Mouse (Mus musculus): ENCODE measurements around the gene Med12l. TPM values are rescaled to one million over a fixed set of nuclear protein-coding genes. Genes with fewer than 3 reads are reported as not detected.

Med12l gene
- polyA plus RNA-seq, 1 experiment from 2014 or later, result 1.6 TPM

GRCm38 (mm10) chr3:59219326-59219725 lies 213.7 kb downstream of the Med12l start:
- Histone ChIP-seq H3K4me3 (ENCODE audit: low read depth, low read length) (no peak overlapping the region), H3K4me1 (ENCODE audit: control insufficient read depth, insufficient read depth, low read length) (no peaks in the 10 kb centered on the region), H3K9me3 (ENCODE audit: control insufficient read depth, low read length) (no peaks in the 10 kb centered on the region), H3K27me3 (ENCODE audit: control insufficient read depth, insufficient read depth, low read length) (no peaks in the 10 kb centered on the region), H3K36me3 (ENCODE audit: control insufficient read depth, insufficient read depth, low read length) (no peaks in the 10 kb centered on the region), H3K4me2 (ENCODE audit: low read depth, severe bottlenecking) (no peak overlapping the region), H3K9ac (ENCODE audit: low read length) (no peak overlapping the region), H3K27ac (replicated peaks; ENCODE audit: low read depth, low read length) (no peak overlapping the region)
- no peak for ATAC-seq (ENCODE audit: insufficient number of reproducible peaks, low FRiP score, low TSS enrichment, low read depth)
- DNase-seq (ENCODE audit: low spot score), result no peak
- 82% methylated on average over 2 of the region's 2 CpGs for WGBS

GRCm38 (mm10) chr3:59222303-59222702 lies 216.7 kb downstream of the Med12l start:
- Histone ChIP-seq H3K4me3 (ENCODE audit: low read depth, low read length) (no peak overlapping the region), H3K27me3 (ENCODE audit: control insufficient read depth, insufficient read depth, low read length) (no peaks in the 10 kb centered on the region), H3K27ac (replicated peaks; ENCODE audit: low read depth, low read length) (no peak overlapping the region), H3K4me2 (ENCODE audit: low read depth, severe bottlenecking) (no peak overlapping the region), H3K9ac (ENCODE audit: low read length) (no peak overlapping the region), H3K9me3 (ENCODE audit: control insufficient read depth, low read length) (no peaks in the 10 kb centered on the region), H3K4me1 (ENCODE audit: control insufficient read depth, insufficient read depth, low read length) (no peaks in the 10 kb centered on the region), H3K36me3 (ENCODE audit: control insufficient read depth, insufficient read depth, low read length) (no peaks in the 10 kb centered on the region)
- no peak for ATAC-seq (ENCODE audit: insufficient number of reproducible peaks, low FRiP score, low TSS enrichment, low read depth)
- DNase-seq (ENCODE audit: low spot score), result no peak
- 94% methylated on average over 2 of the region's 2 CpGs for WGBS

- H3K27me3 ChIP-seq (ENCODE audit: control insufficient read depth, insufficient read depth, low read length), result no peaks in the 10 kb centered on the region
- no peak overlapping the region for H3K27ac ChIP-seq (replicated peaks; ENCODE audit: low read depth, low read length)
- H3K9ac ChIP-seq (ENCODE audit: low read length), result no peak overlapping the region
- DNase-seq (ENCODE audit: low spot score) (no peak), ATAC-seq (ENCODE audit: insufficient number of reproducible peaks, low FRiP score, low TSS enrichment, low read depth) (no peak)
- H3K4me1 ChIP-seq (ENCODE audit: control insufficient read depth, insufficient read depth, low read length), result no peaks in the 10 kb centered on the region
- H3K36me3 ChIP-seq (ENCODE audit: control insufficient read depth, insufficient read depth, low read length), result no peaks in the 10 kb centered on the region
- no peak overlapping the region for H3K4me3 ChIP-seq (ENCODE audit: low read depth, low read length)
- H3K4me2 ChIP-seq (ENCODE audit: low read depth, severe bottlenecking), result no peak overlapping the region
- no peaks in the 10 kb centered on the region for H3K9me3 ChIP-seq (ENCODE audit: control insufficient read depth, low read length)
Measured at GRCm38 (mm10) chr3:59225411-59225810, 219.8 kb downstream of the Med12l start.

GRCm38 (mm10) chr3:59227696-59228095 lies 222.1 kb downstream of the Med12l start:
- 94% methylated on average over 9 of the region's 9 CpGs for WGBS
- no peak overlapping the region for H3K27ac ChIP-seq (replicated peaks; ENCODE audit: low read depth, low read length)

GRCm38 (mm10) chr3:59228730-59229551 lies 223.3 kb downstream of the Med12l start:
- Histone ChIP-seq H3K27me3 (ENCODE audit: control insufficient read depth, insufficient read depth, low read length) (no peaks in the 10 kb centered on the region), H3K9me3 (ENCODE audit: control insufficient read depth, low read length) (no peaks in the 10 kb centered on the region), H3K36me3 (ENCODE audit: control insufficient read depth, insufficient read depth, low read length) (no peaks in the 10 kb centered on the region), H3K9ac (ENCODE audit: low read length) (no peak overlapping the region), H3K4me2 (ENCODE audit: low read depth, severe bottlenecking) (no peak overlapping the region), H3K4me1 (ENCODE audit: control insufficient read depth, insufficient read depth, low read length) (no peaks in the 10 kb centered on the region), H3K4me3 (ENCODE audit: low read depth, low read length) (no peak overlapping the region), H3K27ac (replicated peaks; ENCODE audit: low read depth, low read length) (no peak overlapping the region)
- ATAC-seq (ENCODE audit: insufficient number of reproducible peaks, low FRiP score, low TSS enrichment, low read depth), result no peak
- no peak for DNase-seq (ENCODE audit: low spot score)
- WGBS, result 71% methylated on average over 10 of the region's 10 CpGs

More at GRCm38 (mm10) chr3:59227696-59228095, 222.1 kb downstream of the Med12l start:
- Histone ChIP-seq H3K36me3 (ENCODE audit: control insufficient read depth, insufficient read depth, low read length) (no peaks in the 10 kb centered on the region), H3K9ac (ENCODE audit: low read length) (no peak overlapping the region), H3K4me3 (ENCODE audit: low read depth, low read length) (no peak overlapping the region), H3K9me3 (ENCODE audit: control insufficient read depth, low read length) (no peaks in the 10 kb centered on the region), H3K27me3 (ENCODE audit: control insufficient read depth, insufficient read depth, low read length) (no peaks in the 10 kb centered on the region), H3K4me1 (ENCODE audit: control insufficient read depth, insufficient read depth, low read length) (no peaks in the 10 kb centered on the region), H3K4me2 (ENCODE audit: low read depth, severe bottlenecking) (no peak overlapping the region)
- ATAC-seq (ENCODE audit: insufficient number of reproducible peaks, low FRiP score, low TSS enrichment, low read depth) (no peak), DNase-seq (ENCODE audit: low spot score) (no peak)

- no peak for DNase-seq (ENCODE audit: low spot score)
- Histone ChIP-seq H3K9me3 (ENCODE audit: control insufficient read depth, low read length) (no peaks in the 10 kb centered on the region), H3K9ac (ENCODE audit: low read length) (no peak overlapping the region), H3K4me1 (ENCODE audit: control insufficient read depth, insufficient read depth, low read length) (no peaks in the 10 kb centered on the region), H3K4me3 (ENCODE audit: low read depth, low read length) (no peak overlapping the region), H3K4me2 (ENCODE audit: low read depth, severe bottlenecking) (no peak overlapping the region), H3K27me3 (ENCODE audit: control insufficient read depth, insufficient read depth, low read length) (no peaks in the 10 kb centered on the region), H3K27ac (replicated peaks; ENCODE audit: low read depth, low read length) (no peak overlapping the region), H3K36me3 (ENCODE audit: control insufficient read depth, insufficient read depth, low read length) (no peaks in the 10 kb centered on the region)
- WGBS, result 76% methylated on average over 3 of the region's 3 CpGs
- ATAC-seq (ENCODE audit: insufficient number of reproducible peaks, low FRiP score, low TSS enrichment, low read depth), result no peak
Measured at GRCm38 (mm10) chr3:59230912-59231311, 225.3 kb downstream of the Med12l start.

- H3K36me3 ChIP-seq (ENCODE audit: control insufficient read depth, insufficient read depth, low read length), result no peaks in the 10 kb centered on the region
- H3K27ac ChIP-seq (replicated peaks; ENCODE audit: low read depth, low read length), result no peak overlapping the region
- no peak for DNase-seq (ENCODE audit: low spot score)
- no peak overlapping the region for H3K4me3 ChIP-seq (ENCODE audit: low read depth, low read length)
- ATAC-seq (ENCODE audit: insufficient number of reproducible peaks, low FRiP score, low TSS enrichment, low read depth), result no peak
- H3K27me3 ChIP-seq (ENCODE audit: control insufficient read depth, insufficient read depth, low read length), result no peaks in the 10 kb centered on the region
- no peaks in the 10 kb centered on the region for H3K4me1 ChIP-seq (ENCODE audit: control insufficient read depth, insufficient read depth, low read length)
- no peaks in the 10 kb centered on the region for H3K9me3 ChIP-seq (ENCODE audit: control insufficient read depth, low read length)
- no peak overlapping the region for H3K4me2 ChIP-seq (ENCODE audit: low read depth, severe bottlenecking)
- no peak overlapping the region for H3K9ac ChIP-seq (ENCODE audit: low read length)
- 75% methylated on average over 5 of the region's 5 CpGs for WGBS
Measured at GRCm38 (mm10) chr3:59234878-59235277, 229.3 kb downstream of the Med12l start.

GRCm38 (mm10) chr3:59243384-59243783 lies 237.8 kb downstream of the Med12l start:
- DNase-seq (ENCODE audit: low spot score), result no peak
- 83% methylated on average over 6 of the region's 6 CpGs for WGBS
- H3K4me3 ChIP-seq (ENCODE audit: low read depth, low read length), result no peak overlapping the region

GRCm38 (mm10) chr3:59248031-59248430 lies 242.4 kb downstream of the Med12l start:
- Histone ChIP-seq H3K4me3 (ENCODE audit: low read depth, low read length) (no peak overlapping the region), H3K9ac (ENCODE audit: low read length) (no peak overlapping the region), H3K4me1 (ENCODE audit: control insufficient read depth, insufficient read depth, low read length) (no peaks in the 10 kb centered on the region), H3K4me2 (ENCODE audit: low read depth, severe bottlenecking) (no peak overlapping the region), H3K27me3 (ENCODE audit: control insufficient read depth, insufficient read depth, low read length) (no peaks in the 10 kb centered on the region), H3K36me3 (ENCODE audit: control insufficient read depth, insufficient read depth, low read length) (no peaks in the 10 kb centered on the region), H3K9me3 (ENCODE audit: control insufficient read depth, low read length) (no peaks in the 10 kb centered on the region), H3K27ac (replicated peaks; ENCODE audit: low read depth, low read length) (no peak overlapping the region)
- no peak for DNase-seq (ENCODE audit: low spot score)
- 88% methylated on average over 6 of the region's 6 CpGs for WGBS
- ATAC-seq (ENCODE audit: insufficient number of reproducible peaks, low FRiP score, low TSS enrichment, low read depth), result no peak

More at GRCm38 (mm10) chr3:59243384-59243783, 237.8 kb downstream of the Med12l start:
- Histone ChIP-seq H3K4me2 (ENCODE audit: low read depth, severe bottlenecking) (no peak overlapping the region), H3K9me3 (ENCODE audit: control insufficient read depth, low read length) (no peaks in the 10 kb centered on the region), H3K9ac (ENCODE audit: low read length) (no peak overlapping the region), H3K27me3 (ENCODE audit: control insufficient read depth, insufficient read depth, low read length) (no peaks in the 10 kb centered on the region), H3K36me3 (ENCODE audit: control insufficient read depth, insufficient read depth, low read length) (no peaks in the 10 kb centered on the region), H3K27ac (replicated peaks; ENCODE audit: low read depth, low read length) (no peak overlapping the region), H3K4me1 (ENCODE audit: control insufficient read depth, insufficient read depth, low read length) (no peaks in the 10 kb centered on the region)
- ATAC-seq (ENCODE audit: insufficient number of reproducible peaks, low FRiP score, low TSS enrichment, low read depth), result no peak

Measured in limb, embryonic 11.5 days (tissue).